Mouse (Mus musculus): ENCODE measurements around the gene Hsd17b10.

GRCm38 (mm10) chrX:152015752-152016150 lies 14.1 kb downstream of the Hsd17b10 start:
- no peak for TF ChIP-seq POLR2A (IDR thresholded peaks at IDR 0.05; ENCODE audit: low read depth, low read length)
- TF ChIP-seq ZC3H11A (IDR thresholded peaks at IDR 0.05; ENCODE audit: low read depth, low read length): no peak
- no peak for TF ChIP-seq ZNF384 (IDR thresholded peaks at IDR 0.05; ENCODE audit: low read depth, low read length)
